Mouse (Mus musculus) layer of hippocampus, postnatal 10 days (tissue): ENCODE measurements around the gene Gm38119. TPM values are rescaled to one million over a fixed set of nuclear protein-coding genes. Genes with fewer than 3 reads are reported as not detected.
"Not testable (repeated sequence)": the region's sequence is repeated elsewhere in the genome, so short reads cannot be mapped to it uniquely, and the experiment has no call there.

Experiments used
- DNase-seq, 2 experiments: peaks; one replicate each; pipeline ENCODE4 v3.0.0; 2021; ENCODE audit warnings: low spot score in 2 of 2
- long read RNA-seq: library from polyadenylated mRNA; stranded (forward); transcript quantifications from one replicate; pipeline ENCODE4 v2.0.0, GENCODE M21; 2023
- total RNA-seq, 2 experiments: library from RNA; stranded (reverse); gene quantifications; 2 replicates each; pipeline ENCODE4 v1.2.3; 2021

Gene Gm38119
- total RNA-seq = not detected
- long read RNA-seq = 0 reads

- DNase-seq = no peak
Observed at GRCm38 (mm10) chr3:92738996-92739395, at the start of gene Gm38119. Gene Gm38119 (minus strand): TSS chr3:92739096.

GRCm38 (mm10) chr3:92778799-92779198 is 39.9 kb upstream of the Gm38119 start, which contains the start of gene Lce1i:
Gene Lce1i (minus strand): TSS chr3:92778899.
- no peak for DNase-seq

- DNase-seq = no peak
Observed at GRCm38 (mm10) chr3:92771573-92771972, 32.7 kb upstream of the Gm38119 start.

- DNase-seq = no peak
Observed at GRCm38 (mm10) chr3:92764965-92765364, 26.1 kb upstream of the Gm38119 start, which contains the start of gene Lce1h. Gene Lce1h (minus strand): TSS chr3:92765065.

GRCm38 (mm10) chr3:92753197-92753596 is 14.3 kb upstream of the Gm38119 start:
- DNase-seq = no peak

- no peak for DNase-seq
Observed at GRCm38 (mm10) chr3:92752238-92752637, 13.3 kb upstream of the Gm38119 start, which contains the start of gene Lce1g. Gene Lce1g (minus strand): TSS chr3:92752338.

- no peak for DNase-seq
Observed at GRCm38 (mm10) chr3:92722631-92723030, 16.3 kb downstream of the Gm38119 start.

GRCm38 (mm10) chr3:92720250-92720649 is 18.6 kb downstream of the Gm38119 start, which contains the start of gene Lce1f:
Gene Lce1f (minus strand): TSS chr3:92720350.
- DNase-seq = no peak

- no peak for DNase-seq
Observed at GRCm38 (mm10) chr3:92715122-92715521, 23.8 kb downstream of the Gm38119 start.

- no peak for DNase-seq
Observed at GRCm38 (mm10) chr3:92708974-92709373, 29.9 kb downstream of the Gm38119 start, which contains the start of gene Lce1e. Gene Lce1e (minus strand): TSS chr3:92709074.

GRCm38 (mm10) chr3:92694613-92695012 is 44.3 kb downstream of the Gm38119 start:
- DNase-seq = no peak

- no peak for DNase-seq
Observed at GRCm38 (mm10) chr3:92691688-92692087, 47.2 kb downstream of the Gm38119 start.

GRCm38 (mm10) chr3:92689154-92689553 is 49.7 kb downstream of the Gm38119 start:
- DNase-seq = not testable (repeated sequence)

Other genes with a start within 250 kb of the Gm38119 start
- not detected for gene Sprr4, start 238.6 kb downstream of the Gm38119 start, total RNA-seq
- not detected for gene 2310046K23Rik, start 204.6 kb downstream of the Gm38119 start, total RNA-seq
- not detected for gene Ivl, start 165.4 kb downstream of the Gm38119 start, total RNA-seq
- not detected for gene Smcp, start 150.1 kb downstream of the Gm38119 start, total RNA-seq
- not detected for gene 2210017I01Rik, start 131.6 kb downstream of the Gm38119 start, total RNA-seq
- gene Lce6a, start 117.4 kb downstream of the Gm38119 start, total RNA-seq = not detected
- not detected for gene Lce1a1, start 90.8 kb downstream of the Gm38119 start, total RNA-seq
- not detected for gene Lce1b, start 82.2 kb downstream of the Gm38119 start, total RNA-seq
- gene Lce1a2, start 68.8 kb downstream of the Gm38119 start, total RNA-seq = not detected
- not detected for gene Lce1c, start 59.8 kb downstream of the Gm38119 start, total RNA-seq
- gene Lce1d, start 51.9 kb downstream of the Gm38119 start, total RNA-seq = not detected
- not detected for gene Lce1e, start 30.0 kb downstream of the Gm38119 start, total RNA-seq
- not detected for gene Lce1f, start 18.7 kb downstream of the Gm38119 start, total RNA-seq
- gene Lce1g, start 13.2 kb upstream of the Gm38119 start, total RNA-seq = not detected
- not detected for gene Lce1h, start 26.0 kb upstream of the Gm38119 start, total RNA-seq
- gene Lce1i, start 39.8 kb upstream of the Gm38119 start, total RNA-seq = not detected
- gene Lce1j, start 51.4 kb upstream of the Gm38119 start, total RNA-seq = not detected
- gene Lce1k, start 68.8 kb upstream of the Gm38119 start, total RNA-seq = not detected
- not detected for gene Kprp, start 88.2 kb upstream of the Gm38119 start, total RNA-seq
- gene Lce1l, start 112.2 kb upstream of the Gm38119 start, total RNA-seq = not detected
- gene 2310050C09Rik, start 131.1 kb upstream of the Gm38119 start, total RNA-seq = not detected
- not detected for gene Lce3a, start 187.1 kb upstream of the Gm38119 start, total RNA-seq
- not detected for gene Lce3b, start 193.9 kb upstream of the Gm38119 start, total RNA-seq
- gene Lce3c, start 205.4 kb upstream of the Gm38119 start, total RNA-seq = not detected
- not detected for gene Lce3d, start 218.3 kb upstream of the Gm38119 start, total RNA-seq
- gene Lce3e, start 228.0 kb upstream of the Gm38119 start, total RNA-seq = not detected